Mouse (Mus musculus) ES-E14 (cell line): ENCODE measurements around the gene Olfr738. TPM values are rescaled to one million over a fixed set of nuclear protein-coding genes. Genes with fewer than 3 reads are reported as not detected.

Experiments
- DNase-seq: peaks from one replicate; pipeline ENCODE4 v3.0.0-alpha.2; 2013; ENCODE audit warnings: low read depth, low spot score
- H3K27ac ChIP-seq: 2 replicates; pipeline ENCODE4 v1.5.1; 2012; ENCODE audit warnings: low read depth, mild to moderate bottlenecking, low read length, moderate library complexity, mixed read lengths; ENCODE audit not compliant: poor library complexity, insufficient read depth, severe bottlenecking
- H3K36me3 ChIP-seq: 2 replicates; pipeline ENCODE4 v1.6.1; 2012; ENCODE audit warnings: mild to moderate bottlenecking, low read length, moderate library complexity, mixed read lengths; ENCODE audit not compliant: control insufficient read depth, poor library complexity, insufficient read depth, severe bottlenecking
- H3K4me1 ChIP-seq, 2 experiments: fragments of 150-350 bp in 1 of 2; sonication (generic) in 1 of 2; 2 replicates each; pipeline ENCODE4 v1.6.1; 2012; ENCODE audit warnings: low read length in 2 of 2, mild to moderate bottlenecking in 1 of 2, mixed read lengths in 1 of 2; ENCODE audit not compliant: control insufficient read depth in 2 of 2, insufficient read depth in 2 of 2, poor library complexity in 1 of 2
- H3K4me3 ChIP-seq, 2 experiments: fragments of 150-350 bp in 1 of 2; sonication (generic) in 1 of 2; 2 replicates each; pipeline ENCODE4 v1.5.1; 2012; ENCODE audit warnings: low read length in 2 of 2, low read depth in 1 of 2, mild to moderate bottlenecking in 1 of 2, mixed read lengths in 1 of 2; ENCODE audit not compliant: insufficient read depth in 1 of 2, poor library complexity in 1 of 2, severe bottlenecking in 1 of 2
- H3K9ac ChIP-seq: 2 replicates; pipeline ENCODE4 v1.6.1; 2012; ENCODE audit warnings: low read depth, mild to moderate bottlenecking, low read length, mixed read lengths; ENCODE audit not compliant: poor library complexity, insufficient read depth, severe bottlenecking
- H3K9me3 ChIP-seq: fragments of 150-350 bp; sonication (generic); 2 replicates; pipeline ENCODE4 v1.6.1; 2012; ENCODE audit warnings: low read depth, mild to moderate bottlenecking, low read length; ENCODE audit not compliant: control insufficient read depth, insufficient read depth
- CHD2 ChIP-seq: IDR thresholded peaks from 2 replicates; pipeline ENCODE4 v1.6.1; 2014; ENCODE audit warnings: mild to moderate bottlenecking, low read depth, low read length, inconsistent platforms
- HCFC1 ChIP-seq: IDR thresholded peaks from 2 replicates; pipeline ENCODE4 v1.6.1; 2012; ENCODE audit warnings: low read length, inconsistent platforms, borderline replicate concordance; ENCODE audit not compliant: insufficient read depth
- MAFK ChIP-seq: IDR thresholded peaks from 2 replicates; pipeline ENCODE4 v1.6.1; 2014; ENCODE audit warnings: mild to moderate bottlenecking, low read depth, low read length, inconsistent platforms; ENCODE audit not compliant: insufficient read depth
- ZC3H11A ChIP-seq: IDR thresholded peaks from 2 replicates; pipeline ENCODE4 v1.6.1; 2012; ENCODE audit warnings: low read depth, mild to moderate bottlenecking, inconsistent platforms, low read length, borderline replicate concordance
- ZNF384 ChIP-seq: IDR thresholded peaks from 2 replicates; pipeline ENCODE4 v1.6.1; 2012; ENCODE audit warnings: low read depth, low read length, inconsistent platforms
- in situ Hi-C, 2 experiments: fragments of 600-800 bp; cut with MboI; formaldehyde crosslinking; loops; one replicate each; pipeline ENCODE4 v1.15.1; 2025; ENCODE audit warnings: low sequenced_read_pairs in 2 of 2, inconsistent platforms in 1 of 2; ENCODE audit not compliant: unreplicated experiment in 2 of 2
- total RNA-seq: library from RNA; depleted of rRNA; stranded (reverse); fragments of 300-350 nt; gene quantifications from 2 replicates; pipeline ENCODE4 v1.2.3, GENCODE M21; 2012; rRNA removed

Olfr738 gene
- total RNA-seq, 1 experiment: not detected

GRCm38 (mm10) chr14:50418326-50418725, 11.0 kb downstream of the Olfr738 start, which contains the start of gene Olfr739:
Olfr739 (plus strand) TSS chr14:50418626.
- Histone ChIP-seq H3K9me3 (no peaks in the 10 kb centered on the region), H3K36me3 (no peaks in the 10 kb centered on the region), H3K27ac (no peak within 1 kb of the TSS), H3K9ac (no peak within 1 kb of the TSS), H3K4me1 (no peaks in the 10 kb centered on the region), H3K4me3 (no peak within 1 kb of the TSS)
- in situ Hi-C loops: no loop called here
- TF ChIP-seq ZNF384 (no peak), MAFK (no peak), HCFC1 (no peak), ZC3H11A (no peak), CHD2 (no peak)
- no peak for DNase-seq

- H3K27ac ChIP-seq: no peak within 1 kb of the TSS
- H3K4me1 ChIP-seq: no peaks in the 10 kb centered on the region
- no peak for TF ChIP-seq MAFK
- no peak for TF ChIP-seq CHD2
- no peak for TF ChIP-seq HCFC1
- TF ChIP-seq ZNF384: no peak
- TF ChIP-seq ZC3H11A: no peak
- H3K9ac ChIP-seq: no peak within 1 kb of the TSS
- no peak within 1 kb of the TSS for H3K4me3 ChIP-seq
- in situ Hi-C loops: no loop called here
- no peaks in the 10 kb centered on the region for H3K9me3 ChIP-seq
- no peak for DNase-seq
- H3K36me3 ChIP-seq: no peaks in the 10 kb centered on the region
These were observed 37.9 kb downstream of the Olfr738 start, which contains the start of gene Olfr740 for GRCm38 (mm10) chr14:50445245-50445644. Olfr740 (plus strand) TSS chr14:50445545.

Other genes starting within 250 kb of the Olfr738 start
- not detected in 2 replicates for gene Olfr730, start 219.4 kb upstream of the Olfr738 start, total RNA-seq
- gene Olfr731, start 165.7 kb upstream of the Olfr738 start, total RNA-seq: not detected in 2 replicates
- gene Olfr732, start 123.4 kb upstream of the Olfr738 start, total RNA-seq: not detected in 2 replicates
- gene Olfr733, start 106.0 kb upstream of the Olfr738 start, total RNA-seq: not detected in 2 replicates
- gene Olfr734, start 80.8 kb upstream of the Olfr738 start, total RNA-seq: not detected in 2 replicates
- gene Olfr735, start 58.7 kb upstream of the Olfr738 start, total RNA-seq: not detected in 2 replicates
- gene Tlr11, start 49.7 kb upstream of the Olfr738 start, total RNA-seq: not detected in 2 replicates
- gene Olfr736, start 26.4 kb upstream of the Olfr738 start, total RNA-seq: not detected in 2 replicates
- not detected in 2 replicates for gene Olfr739, start 11.1 kb downstream of the Olfr738 start, total RNA-seq
- not detected in 2 replicates for gene Olfr740, start 38.0 kb downstream of the Olfr738 start, total RNA-seq
- gene Olfr741, start 65.2 kb downstream of the Olfr738 start, total RNA-seq: not detected in 2 replicates
- not detected in 2 replicates for gene Olfr742, start 96.0 kb downstream of the Olfr738 start, total RNA-seq
- gene Olfr743, start 114.3 kb downstream of the Olfr738 start, total RNA-seq: not detected in 2 replicates
- not detected in 2 replicates for gene Olfr744, start 207.3 kb downstream of the Olfr738 start, total RNA-seq
- not detected in 2 replicates for gene Olfr745, start 231.8 kb downstream of the Olfr738 start, total RNA-seq
- not detected in 2 replicates for gene Olfr746, start 239.5 kb downstream of the Olfr738 start, total RNA-seq